Mouse (Mus musculus) olfactory bulb, adult 2 months (tissue): Measurements from ENCODE around the gene Psma6.

Experiments used
- CTCF ChIP-seq: fragments of 200-500 bp; IDR thresholded peaks from 2 replicates; pipeline ENCODE4 v1.5.1; 2012; ENCODE audit warnings: low read depth, mild to moderate bottlenecking, low read length, moderate library complexity; ENCODE audit not compliant: insufficient read depth
- POLR2A ChIP-seq: fragments of 200-500 bp; IDR thresholded peaks from 2 replicates; pipeline ENCODE4 v1.6.1; 2012; ENCODE audit warnings: mild to moderate bottlenecking, low read depth, low read length, moderate library complexity; ENCODE audit not compliant: insufficient read depth

GRCm38 (mm10) chr12:55447396-55447760 lies 63.4 kb downstream of the Psma6 start:
- no peak for TF ChIP-seq CTCF
- TF ChIP-seq POLR2A = no peak
